24 mouse cellular contexts compared by ENCODE assay signal in the genomic region with DNA sequence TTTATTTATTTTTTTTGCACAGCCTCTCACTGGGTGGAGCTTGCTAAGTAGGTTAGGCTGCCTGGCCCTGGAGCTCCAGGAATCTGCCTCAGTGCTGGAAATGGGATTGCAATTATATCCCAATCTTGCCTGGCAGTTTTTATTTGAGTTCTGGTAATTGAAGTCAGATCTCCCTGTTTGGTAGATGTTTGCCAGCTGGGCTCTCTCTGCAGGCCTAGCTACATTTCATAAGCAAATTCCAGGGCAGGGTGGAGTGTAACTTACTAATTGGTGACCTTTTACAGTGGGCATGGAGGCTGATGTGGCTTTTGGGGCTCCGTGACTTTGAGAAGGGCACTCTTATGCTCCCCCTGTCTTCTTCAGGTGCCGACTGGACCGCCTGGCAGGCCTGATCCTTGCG.
DNase-seq lines count a peak whose midpoint lies in the region; ATAC-seq lines count a peak whose summit lies in the region.
"Had no signal": no experiment of that assay in that cellular context is flagged by ENCODE, and none has a peak within 500 bp of the region (broad histone marks: within the 10 kb centered on the region; RNA-seq: fewer than 3 reads in every experiment).

No protein-coding gene starts in this region.

- intact Hi-C loops in gastrocnemius, postnatal 36 days (cut with DNase I), result no loop called here

- no peak for ATAC-seq in limb, embryonic 15.5 days (ENCODE audit: insufficient number of reproducible peaks, low FRiP score, low TSS enrichment, low read depth)
- ATAC-seq: forebrain, embryonic 13.5 days; hindbrain, embryonic 16.5 days; intestine, postnatal 0 days had no signal

- H3K9me3 ChIP-seq in limb, embryonic 15.5 days, result no peaks in the 10 kb centered on the region
- H3K9me3 ChIP-seq: forebrain, embryonic 13.5 days; kidney, embryonic 15.5 days; liver, embryonic 15.5 days; stomach, embryonic 15.5 days had no signal

- H3K4me2 ChIP-seq in limb, embryonic 15.5 days, result peak overlapping the region; percentile 19; the same call in 1 of the 2 replicates
- H3K4me2 ChIP-seq: forebrain, embryonic 13.5 days; kidney, embryonic 15.5 days; liver, embryonic 15.5 days; stomach, embryonic 15.5 days had no signal

- peak; percentile 7 to 21 for DNase-seq in gastrocnemius, adult 8-10 months (ENCODE audit: low spot score in 2 of 2)
- DNase-seq in gastrocnemius, postnatal 36 days, result no peak
- DNase-seq in urinary bladder, postnatal 14 days (ENCODE audit: low spot score), result peak; percentile 14
- DNase-seq in urinary bladder, postnatal 4 days (ENCODE audit: low spot score in 2 of 2), result no peak
- peak; percentile 73 for DNase-seq in forelimb bud, embryonic 11.5 days (ENCODE audit: low read depth, low spot score)
- DNase-seq in B cell, adult 2 months, result no peak
- no peak for DNase-seq in cerebellum, adult 8-10 months
- DNase-seq: adrenal gland, postnatal 36 days; cerebellum, adult 11-12 months; heart, adult 18-20 months; heart, postnatal 36 days; kidney, postnatal 4 days; layer of hippocampus, adult 9-11 months; left cerebral cortex, postnatal 4 days; lung, postnatal 4 days; thymus, adult 18-20 months had no signal

- H3K4me1 ChIP-seq in limb, embryonic 15.5 days, result peaks cover 22% of the 10 kb centered on the region
- H3K4me1 ChIP-seq: liver, embryonic 15.5 days; stomach, embryonic 15.5 days had no signal

- no peak overlapping the region for H3K4me3 ChIP-seq in limb, embryonic 15.5 days
- H3K4me3 ChIP-seq: forebrain, embryonic 13.5 days; kidney, embryonic 15.5 days; left cerebral cortex, adult 2 months; liver, embryonic 15.5 days; stomach, embryonic 15.5 days had no signal

- no peaks in the 10 kb centered on the region for H3K27me3 ChIP-seq in limb, embryonic 15.5 days
- H3K27me3 ChIP-seq: forebrain, embryonic 13.5 days; kidney, embryonic 15.5 days; liver, embryonic 15.5 days; stomach, embryonic 15.5 days had no signal

- peak overlapping the region; percentile 43; the same call in 1 of the 2 replicates for H3K27ac ChIP-seq in limb, embryonic 15.5 days
- H3K27ac ChIP-seq: forebrain, embryonic 13.5 days; kidney, embryonic 15.5 days; left cerebral cortex, adult 2 months; liver, embryonic 15.5 days; stomach, embryonic 15.5 days had no signal

- no peak overlapping the region for H3K9ac ChIP-seq in limb, embryonic 15.5 days
- H3K9ac ChIP-seq: forebrain, embryonic 13.5 days; kidney, embryonic 15.5 days; liver, embryonic 15.5 days; stomach, embryonic 15.5 days had no signal

- WGBS in limb, embryonic 15.5 days, result 19% methylated on average over 4 of the region's 4 CpGs

- no peaks in the 10 kb centered on the region for H3K36me3 ChIP-seq in limb, embryonic 15.5 days
- H3K36me3 ChIP-seq: kidney, embryonic 15.5 days; liver, embryonic 15.5 days; stomach, embryonic 15.5 days had no signal

Comparison
In these comparisons a context has a peak if more than half of its experiments do, and no peak if none do; other contexts are left out.
1. DNase-seq: peak in gastrocnemius, adult 8-10 months (2 of 2), urinary bladder, postnatal 14 days (single experiment) and forelimb bud, embryonic 11.5 days (single experiment); none in gastrocnemius, postnatal 36 days (0 of 2), urinary bladder, postnatal 4 days (0 of 2), B cell, adult 2 months (0 of 2) and cerebellum, adult 8-10 months (single experiment).